Comparison of ENCODE assay signal across 27 mouse cellular contexts in the genomic region with DNA sequence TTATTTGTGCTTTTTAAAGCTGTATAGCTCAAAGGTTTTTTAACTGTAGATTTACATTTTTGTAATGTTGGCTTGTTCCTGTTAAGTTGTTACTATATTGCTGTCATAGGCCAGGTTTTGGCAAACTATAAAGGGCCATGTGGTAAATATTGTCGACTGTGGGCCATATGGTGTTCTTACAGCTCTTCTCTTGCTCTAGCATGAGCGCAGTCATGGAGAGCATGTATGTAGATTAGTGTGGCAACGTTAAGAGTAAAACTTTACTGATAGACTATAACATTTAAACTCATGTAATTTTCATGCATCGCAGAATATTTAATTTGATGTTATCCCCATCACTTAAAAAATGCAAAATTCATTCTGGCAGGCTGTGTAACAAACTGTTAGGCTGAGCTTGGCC.
"Had no signal": no experiment of that assay in that cellular context is flagged by ENCODE, and none has a peak within 500 bp of the region (broad histone marks: within the 10 kb centered on the region; RNA-seq: fewer than 3 reads in every experiment).

No protein-coding gene starts in this region.

- H3K4me1 ChIP-seq: heart, embryonic 10.5 days; heart, embryonic 12.5 days; hindbrain, embryonic 10.5 days; hindbrain, embryonic 12.5 days; intestine, embryonic 15.5 days; limb, embryonic 13.5 days; limb, embryonic 15.5 days had no signal

- DNase-seq: gastrocnemius, postnatal 10 days; gastrocnemius, postnatal 25 days; heart, adult 18-20 months; heart, postnatal 10 days; heart, postnatal 4 days; kidney, adult 18-20 months; kidney, adult 8-10 months; kidney, postnatal 10 days; kidney, postnatal 25 days; kidney, postnatal 4 days; layer of hippocampus, adult 9-11 months; layer of hippocampus, postnatal 36 days; left cerebral cortex, postnatal 4 days; lung, adult 18-20 months had no signal

- H3K4me2 ChIP-seq: heart, embryonic 12.5 days; hindbrain, embryonic 12.5 days; hindbrain, embryonic 14.5 days; intestine, embryonic 15.5 days; limb, embryonic 13.5 days; limb, embryonic 15.5 days; liver, embryonic 12.5 days had no signal

- H3K27me3 ChIP-seq: heart, embryonic 12.5 days; hindbrain, embryonic 12.5 days; intestine, embryonic 15.5 days; limb, embryonic 13.5 days; limb, embryonic 15.5 days; liver, embryonic 12.5 days had no signal

- H3K9ac ChIP-seq: heart, embryonic 12.5 days; hindbrain, embryonic 12.5 days; hindbrain, embryonic 14.5 days; intestine, embryonic 15.5 days; limb, embryonic 13.5 days; limb, embryonic 15.5 days; liver, embryonic 12.5 days; liver, embryonic 14.5 days had no signal

- H3K27ac ChIP-seq: heart, embryonic 10.5 days; hindbrain, embryonic 10.5 days; hindbrain, embryonic 12.5 days; hindbrain, embryonic 14.5 days; intestine, embryonic 15.5 days; limb, embryonic 13.5 days; limb, embryonic 15.5 days; liver, embryonic 12.5 days; liver, embryonic 14.5 days had no signal

- H3K9me3 ChIP-seq: heart, embryonic 10.5 days; heart, embryonic 12.5 days; hindbrain, embryonic 10.5 days; hindbrain, embryonic 12.5 days; intestine, embryonic 15.5 days; limb, embryonic 13.5 days; limb, embryonic 15.5 days; liver, embryonic 12.5 days had no signal

- ATAC-seq: hindbrain, embryonic 16.5 days; inflammation-experienced regulatory T-cells, adult 6 months; intestine, embryonic 15.5 days; intestine, postnatal 0 days; liver, embryonic 12.5 days had no signal

- H3K4me3 ChIP-seq: heart, embryonic 10.5 days; heart, embryonic 12.5 days; hindbrain, embryonic 10.5 days; hindbrain, embryonic 12.5 days; intestine, embryonic 15.5 days; limb, embryonic 13.5 days; limb, embryonic 15.5 days; liver, embryonic 12.5 days had no signal
